Mouse (Mus musculus) hindbrain, embryonic 15.5 days (tissue): Measurements from ENCODE around the gene Chp1. TPM values are rescaled to one million over a fixed set of nuclear protein-coding genes. Genes with fewer than 3 reads are reported as not detected.
"Not testable (repeated sequence)": the region's sequence is repeated elsewhere in the genome, so short reads cannot be mapped to it uniquely, and the experiment has no call there.

Source experiments
- ATAC-seq: fragments of 200-750 bp; cut with Nextera tagmentation; 2 replicates; pipeline ENCODE4 v1.8.0; 2017; ENCODE audit warnings: low read depth, moderate number of reproducible peaks, moderate TSS enrichment; ENCODE audit not compliant: low FRiP score
- H3K27ac ChIP-seq: fragments of 300-500 bp; sonication (generic); replicated peaks from 2 replicates; pipeline ENCODE4 v1.5.1; 2015; ENCODE audit warnings: mild to moderate bottlenecking, inconsistent platforms
- H3K27me3 ChIP-seq: fragments of 300-500 bp; sonication (generic); 2 replicates; pipeline ENCODE4 v1.6.1; 2015; ENCODE audit warnings: control low read depth, inconsistent platforms
- H3K36me3 ChIP-seq: fragments of 300-500 bp; sonication (generic); 2 replicates; pipeline ENCODE4 v1.6.1; 2015; ENCODE audit warnings: control low read depth, inconsistent platforms
- H3K4me1 ChIP-seq: fragments of 300-500 bp; sonication (generic); replicated peaks from 2 replicates; pipeline ENCODE4 v1.6.1; 2015; ENCODE audit warnings: control low read depth, inconsistent platforms
- H3K4me2 ChIP-seq: fragments of 300-500 bp; sonication (generic); 2 replicates; pipeline ENCODE4 v1.6.1; 2015; ENCODE audit warnings: moderate library complexity, mild to moderate bottlenecking, inconsistent platforms
- H3K4me3 ChIP-seq: fragments of 300-500 bp; sonication (generic); 2 replicates; pipeline ENCODE4 v1.5.1; 2015; ENCODE audit warnings: mild to moderate bottlenecking, inconsistent platforms
- H3K9ac ChIP-seq: fragments of 300-500 bp; sonication (generic); 2 replicates; pipeline ENCODE4 v1.6.1; 2015; ENCODE audit warnings: inconsistent platforms
- H3K9me3 ChIP-seq: fragments of 300-500 bp; sonication (generic); 2 replicates; pipeline ENCODE4 v1.6.1; 2016; ENCODE audit warnings: control low read depth, inconsistent platforms
- WGBS: fragments of 180-500 bp; shearing (Covaris S2); methylation state at CpG from one replicate; pipeline ENCODE4 v1.1.7; 2015; 5-methylcytosine and 5-hydroxymethylcytosine counted together
- polyA plus RNA-seq: library from polyadenylated mRNA; unstranded; fragments of >200 nt; fragmentation: Nextera tagmentation; extraction: Ambion mirVana; gene quantifications from 2 replicates; pipeline ENCODE4 v1.2.1, GENCODE M21; 2015

The Chp1 gene
- polyA plus RNA-seq, 1 experiment from 2014 or later, result 54.9 TPM

- Histone ChIP-seq H3K4me3 (no peak overlapping the region), H3K9me3 (no peaks in the 10 kb centered on the region), H3K36me3 (peaks cover 31% of the 10 kb centered on the region), H3K27me3 (no peaks in the 10 kb centered on the region), H3K9ac (no peak overlapping the region), H3K4me2 (no peak overlapping the region), H3K27ac (no peak overlapping the region), H3K4me1 (no peaks in the 10 kb centered on the region)
- WGBS, result 95% methylated on average over 1 of the region's 1 CpGs
- no peak for ATAC-seq
These were observed 25.0 kb downstream of the Chp1 start for GRCm38 (mm10) chr2:119572471-119572870.

GRCm38 (mm10) chr2:119581571-119581970 is 34.1 kb downstream of the Chp1 start:
- H3K9ac ChIP-seq, result no peak overlapping the region
- ATAC-seq, result no peak

GRCm38 (mm10) chr2:119583439-119583838 is 35.9 kb downstream of the Chp1 start:
- Histone ChIP-seq H3K9me3 (no peaks in the 10 kb centered on the region), H3K4me1 (no peaks in the 10 kb centered on the region), H3K27me3 (no peaks in the 10 kb centered on the region), H3K4me3 (no peak overlapping the region), H3K27ac (no peak overlapping the region), H3K9ac (no peak overlapping the region), H3K4me2 (no peak overlapping the region), H3K36me3 (peaks cover 23% of the 10 kb centered on the region; the same call in 1 of the 2 replicates)
- no peak for ATAC-seq
- WGBS, result 79% methylated on average over 2 of the region's 2 CpGs

More at GRCm38 (mm10) chr2:119581571-119581970, 34.1 kb downstream of the Chp1 start:
- 94% methylated on average over 3 of the region's 3 CpGs for WGBS
- Histone ChIP-seq H3K4me3 (no peak overlapping the region), H3K9me3 (no peaks in the 10 kb centered on the region), H3K4me1 (no peaks in the 10 kb centered on the region), H3K27ac (no peak overlapping the region), H3K4me2 (no peak overlapping the region), H3K27me3 (no peaks in the 10 kb centered on the region), H3K36me3 (0 out of 2 replicates have a peak, but pooled peaks cover 20% of the 10 kb centered on the region)

- no peaks in the 10 kb centered on the region for H3K27me3 ChIP-seq
- H3K4me1 ChIP-seq, result no peaks in the 10 kb centered on the region
- no peak for ATAC-seq
- no peak overlapping the region for H3K27ac ChIP-seq
- H3K9ac ChIP-seq, result no peak overlapping the region
- no peak overlapping the region for H3K4me3 ChIP-seq
- no peak overlapping the region for H3K4me2 ChIP-seq
- H3K9me3 ChIP-seq, result no peaks in the 10 kb centered on the region
- peaks cover 20% of the 10 kb centered on the region; the same call in 1 of the 2 replicates for H3K36me3 ChIP-seq
- 93% methylated on average over 8 of the region's 8 CpGs for WGBS
These were observed 36.8 kb downstream of the Chp1 start for GRCm38 (mm10) chr2:119584282-119584681.

- Histone ChIP-seq H3K27me3 (no peaks in the 10 kb centered on the region), H3K27ac (no peak overlapping the region), H3K9me3 (no peaks in the 10 kb centered on the region), H3K9ac (no peak overlapping the region), H3K4me1 (no peaks in the 10 kb centered on the region), H3K4me3 (no peak overlapping the region), H3K36me3 (peaks cover 13% of the 10 kb centered on the region), H3K4me2 (no peak overlapping the region)
- 20% methylated on average over 4 of the region's 4 CpGs for WGBS
- ATAC-seq, result no peak
These were observed 39.9 kb downstream of the Chp1 start for GRCm38 (mm10) chr2:119587383-119587782.

- peaks cover 15% of the 10 kb centered on the region for H3K4me1 ChIP-seq
- H3K36me3 ChIP-seq, result peaks cover 11% of the 10 kb centered on the region
- 89% methylated on average over 3 of the region's 3 CpGs for WGBS
- H3K4me2 ChIP-seq, result no peak overlapping the region
- no peaks in the 10 kb centered on the region for H3K9me3 ChIP-seq
- H3K9ac ChIP-seq, result no peak overlapping the region
- H3K4me3 ChIP-seq, result no peak overlapping the region
- H3K27me3 ChIP-seq, result no peaks in the 10 kb centered on the region
- H3K27ac ChIP-seq, result no peak overlapping the region
- no peak for ATAC-seq
These were observed 43.8 kb downstream of the Chp1 start for GRCm38 (mm10) chr2:119591247-119591646.

GRCm38 (mm10) chr2:119593765-119594112 is 46.2 kb downstream of the Chp1 start:
- 8% methylated on average over 7 of the region's 7 CpGs for WGBS
- H3K4me1 ChIP-seq, result peaks cover 28% of the 10 kb centered on the region
- H3K4me2 ChIP-seq, result peak overlapping the region; percentile 63
- peak; percentile 42; the same call in 1 of the 2 replicates for ATAC-seq
- H3K9me3 ChIP-seq, result no peaks in the 10 kb centered on the region
- peak overlapping the region; percentile 89 for H3K27ac ChIP-seq
- H3K27me3 ChIP-seq, result no peaks in the 10 kb centered on the region
- peaks cover 27% of the 10 kb centered on the region for H3K36me3 ChIP-seq
- H3K9ac ChIP-seq, result peak overlapping the region; percentile 94; the same call in 1 of the 2 replicates
- peak overlapping the region; percentile 96 for H3K4me3 ChIP-seq

GRCm38 (mm10) chr2:119594113-119594981 is 46.9 kb downstream of the Chp1 start:
- Histone ChIP-seq H3K9ac (peak overlapping the region; percentile 94), H3K4me2 (peak overlapping the region; percentile 63), H3K27me3 (no peaks in the 10 kb centered on the region), H3K4me1 (peaks cover 28% of the 10 kb centered on the region), H3K9me3 (no peaks in the 10 kb centered on the region), H3K27ac (peak overlapping the region; percentile 89), H3K36me3 (peaks cover 32% of the 10 kb centered on the region), H3K4me3 (peak overlapping the region; percentile 96)
- WGBS, result under 1% methylated on average over 59 of the region's 61 CpGs
- peak; percentile 99 for ATAC-seq

- Histone ChIP-seq H3K9me3 (no peaks in the 10 kb centered on the region), H3K4me1 (peaks cover 31% of the 10 kb centered on the region), H3K4me2 (peak overlapping the region; percentile 63), H3K27ac (no peak overlapping the region), H3K36me3 (peaks cover 38% of the 10 kb centered on the region), H3K27me3 (no peaks in the 10 kb centered on the region), H3K4me3 (peak overlapping the region; percentile 96), H3K9ac (peak overlapping the region; percentile 94)
- no peak for ATAC-seq
- WGBS, result 44% methylated on average over 4 of the region's 4 CpGs
These were observed 47.8 kb downstream of the Chp1 start for GRCm38 (mm10) chr2:119595308-119595707.

- WGBS, result 91% methylated on average over 8 of the region's 8 CpGs
- ATAC-seq, result no peak
These were observed 49.4 kb downstream of the Chp1 start for GRCm38 (mm10) chr2:119596781-119597330.

GRCm38 (mm10) chr2:119601027-119601426 is 53.5 kb downstream of the Chp1 start:
- peaks cover 33% of the 10 kb centered on the region for H3K4me1 ChIP-seq
- peaks cover 46% of the 10 kb centered on the region for H3K36me3 ChIP-seq
- H3K27ac ChIP-seq, result no peak overlapping the region
- no peak for ATAC-seq
- H3K9me3 ChIP-seq, result no peaks in the 10 kb centered on the region
- H3K4me3 ChIP-seq, result no peak overlapping the region
- no peaks in the 10 kb centered on the region for H3K27me3 ChIP-seq
- no peak overlapping the region for H3K9ac ChIP-seq
- H3K4me2 ChIP-seq, result no peak overlapping the region
- 87% methylated on average over 4 of the region's 4 CpGs for WGBS

More at GRCm38 (mm10) chr2:119596781-119597330, 49.4 kb downstream of the Chp1 start:
- Histone ChIP-seq H3K36me3 (peaks cover 39% of the 10 kb centered on the region), H3K4me3 (no peak overlapping the region), H3K9ac (no peak overlapping the region), H3K27ac (no peak overlapping the region), H3K9me3 (no peaks in the 10 kb centered on the region), H3K4me1 (peaks cover 42% of the 10 kb centered on the region), H3K27me3 (no peaks in the 10 kb centered on the region), H3K4me2 (no peak overlapping the region)

- H3K9ac ChIP-seq, H3K27me3 ChIP-seq, H3K4me2 ChIP-seq, H3K9me3 ChIP-seq, H3K27ac ChIP-seq, H3K4me3 ChIP-seq, ATAC-seq: not testable (repeated sequence)
- Histone ChIP-seq H3K36me3 (peaks cover 42% of the 10 kb centered on the region), H3K4me1 (peaks cover 28% of the 10 kb centered on the region)
- WGBS, result 65% methylated on average over 3 of the region's 3 CpGs
These were observed 54.1 kb downstream of the Chp1 start for GRCm38 (mm10) chr2:119601575-119601974.
